Mouse (Mus musculus) v-Abl transformed pro-B cells (cell line): ENCODE data around the gene Fzd4.

Source experiments
- in situ Hi-C, 2 experiments: fragments of 400-800 bp; cut with MboI; formaldehyde crosslinking; loops; one replicate each; pipeline ENCODE4 v1.15.1; 2025; ENCODE audit not compliant: unreplicated experiment in 2 of 2

The Fzd4 gene

DNA sequence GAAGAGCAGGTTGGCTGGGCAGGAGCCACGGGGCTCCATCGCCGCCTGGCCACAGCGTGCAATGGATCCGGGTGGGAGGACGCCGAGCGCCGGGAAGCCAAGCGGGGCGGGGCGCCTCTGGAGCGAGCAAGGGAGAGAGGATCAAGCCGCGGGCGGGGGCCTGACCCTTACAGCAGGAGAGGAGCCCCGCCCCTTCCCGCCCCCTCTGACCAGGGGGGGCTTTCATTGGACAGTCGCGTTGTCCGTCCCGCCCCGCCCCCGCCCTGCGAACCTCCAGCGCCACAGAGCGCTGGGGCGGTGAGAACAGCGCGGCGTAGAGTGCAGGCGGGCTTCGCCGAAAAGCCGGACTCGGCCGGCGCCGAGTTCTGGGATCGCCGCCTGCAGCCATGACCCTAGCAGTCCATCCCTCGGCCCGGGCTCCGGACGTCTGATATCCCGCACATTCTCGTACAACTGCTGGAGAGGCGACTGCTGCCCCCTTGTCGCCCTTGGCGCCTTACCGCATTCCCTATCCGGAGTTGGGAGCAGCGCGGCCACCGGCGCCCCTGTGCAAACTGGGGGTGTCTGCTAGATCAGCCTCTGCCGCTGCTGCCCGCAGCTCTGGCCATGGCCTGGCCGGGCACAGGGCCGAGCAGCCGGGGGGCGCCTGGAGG lies at the start of gene Fzd4, which contains the start of gene Tmem135:
Gene Fzd4 (plus strand): TSS at position 275 of the 653 bp plus-strand sequence.
Gene Tmem135 (minus strand): TSS at position 142 of the 653 bp plus-strand sequence.
- in situ Hi-C loops = loop anchor here (25.0 kb wide), 3 partner anchors 867 to 1317 kb away; no protein-coding TSS in a partner anchor

DNA sequence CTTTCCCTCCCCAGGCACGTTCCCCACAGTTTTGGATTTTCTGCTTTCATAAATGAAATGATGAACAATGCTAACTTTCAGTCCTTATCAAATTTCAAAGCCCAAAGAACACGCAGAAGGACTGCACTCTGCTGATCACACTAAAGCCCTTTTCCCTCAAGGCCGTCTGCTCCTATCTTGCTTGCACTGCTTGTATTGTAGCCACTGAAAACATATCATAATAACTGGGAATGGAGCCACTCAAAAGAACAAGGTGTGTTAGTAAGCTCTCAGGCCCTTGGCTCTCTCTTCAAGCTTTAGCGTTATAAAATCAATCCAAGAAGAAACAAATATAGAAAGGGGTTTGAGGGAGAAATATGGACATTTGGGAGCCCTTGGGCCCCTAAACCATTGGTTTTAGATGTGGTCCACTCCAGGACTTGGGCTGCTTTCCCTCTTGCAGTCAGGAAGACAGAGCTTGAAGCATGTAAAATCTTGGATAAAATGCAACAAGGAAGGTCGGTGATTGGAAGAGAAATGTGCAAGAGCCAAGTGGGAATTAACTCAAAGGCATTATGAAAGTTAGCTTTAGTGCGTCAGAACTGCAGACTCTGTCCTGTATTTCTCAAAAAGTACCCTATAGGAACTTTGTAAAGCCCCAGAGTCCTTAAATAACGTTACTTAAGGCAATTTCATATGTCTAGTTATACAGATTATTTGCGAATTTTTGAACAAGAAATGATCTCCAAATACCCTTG lies 48.5 kb upstream of the Fzd4 start:
- in situ Hi-C loops = no loop called here

DNA sequence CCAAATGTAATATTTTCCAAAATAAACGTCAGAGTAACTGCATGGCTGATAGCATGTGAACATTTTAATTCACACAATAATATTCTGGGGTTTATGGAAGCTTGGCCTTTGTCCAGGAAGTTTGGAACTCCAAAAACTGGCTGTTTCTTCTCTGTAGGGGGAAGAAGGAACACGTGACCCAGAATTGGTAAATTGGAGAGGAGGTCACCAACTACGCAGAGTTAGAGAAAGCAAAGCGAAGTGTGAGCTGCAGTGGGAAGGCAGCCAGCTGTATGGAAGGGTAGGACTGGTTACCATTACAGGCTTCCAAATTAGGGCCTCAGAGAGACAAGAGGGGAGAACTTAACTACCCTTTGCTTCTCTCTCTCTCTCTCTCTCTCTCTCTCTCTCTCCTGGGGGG lies 47.8 kb upstream of the Fzd4 start:
- in situ Hi-C loops = no loop called here

DNA sequence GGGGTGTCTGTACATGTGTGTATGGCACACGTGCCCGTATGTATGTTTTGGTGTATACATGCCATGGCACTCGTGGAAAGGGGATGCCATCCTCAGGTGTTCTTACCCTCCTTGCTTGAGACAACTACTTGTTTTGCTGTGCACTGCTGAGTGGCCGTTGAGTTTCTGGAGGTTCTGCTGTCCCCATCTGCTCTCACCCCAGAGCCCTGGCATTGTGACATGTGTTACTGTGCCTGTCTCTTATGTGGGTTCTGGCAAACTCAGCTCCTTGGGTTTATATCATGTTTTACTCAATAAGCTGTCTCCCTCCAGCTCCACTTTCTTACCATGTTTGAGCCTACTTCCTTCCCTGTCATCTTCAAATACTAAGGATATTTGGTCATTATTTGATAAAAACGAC lies 40.2 kb upstream of the Fzd4 start:
- in situ Hi-C loops = loop anchor here (10.0 kb wide), 1 partner anchor 199 kb away; no protein-coding TSS in a partner anchor

DNA sequence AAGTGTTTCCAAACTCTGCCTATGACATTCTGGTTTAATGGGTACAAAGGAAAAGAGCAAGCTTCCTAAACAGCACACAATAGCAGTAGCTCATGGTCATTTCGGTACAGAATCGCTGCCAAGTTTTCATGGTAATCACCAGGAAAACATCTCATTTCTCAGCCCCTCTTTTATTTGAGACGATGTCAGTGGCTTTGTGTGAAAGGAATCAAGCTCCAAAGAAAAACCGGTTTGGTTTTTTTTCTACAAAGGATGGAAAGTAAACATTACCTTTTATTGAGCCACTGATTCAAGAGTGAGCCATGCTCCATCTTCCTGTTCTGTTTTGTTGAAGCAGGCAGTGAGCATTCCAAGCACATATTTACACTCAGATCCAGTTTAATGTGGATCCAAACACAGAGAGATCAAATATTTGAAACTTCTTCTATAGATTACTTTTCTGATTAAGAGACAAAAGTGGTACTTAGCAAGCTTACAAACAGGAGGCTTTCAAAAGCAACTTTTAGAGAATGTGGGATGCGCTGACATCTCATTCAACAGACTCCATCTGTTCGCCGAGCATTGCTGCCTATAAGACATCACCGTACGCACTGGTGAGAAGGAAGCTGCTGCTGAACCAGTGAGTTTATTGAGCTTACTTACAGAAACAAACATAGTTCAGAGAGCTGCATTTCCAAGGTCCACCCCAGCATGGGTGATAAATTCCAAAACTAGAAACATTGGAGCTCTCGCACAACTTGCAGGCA lies 38.8 kb upstream of the Fzd4 start:
- in situ Hi-C loops = loop anchor here (10.0 kb wide), 1 partner anchor 201 kb away; no protein-coding TSS in a partner anchor

DNA sequence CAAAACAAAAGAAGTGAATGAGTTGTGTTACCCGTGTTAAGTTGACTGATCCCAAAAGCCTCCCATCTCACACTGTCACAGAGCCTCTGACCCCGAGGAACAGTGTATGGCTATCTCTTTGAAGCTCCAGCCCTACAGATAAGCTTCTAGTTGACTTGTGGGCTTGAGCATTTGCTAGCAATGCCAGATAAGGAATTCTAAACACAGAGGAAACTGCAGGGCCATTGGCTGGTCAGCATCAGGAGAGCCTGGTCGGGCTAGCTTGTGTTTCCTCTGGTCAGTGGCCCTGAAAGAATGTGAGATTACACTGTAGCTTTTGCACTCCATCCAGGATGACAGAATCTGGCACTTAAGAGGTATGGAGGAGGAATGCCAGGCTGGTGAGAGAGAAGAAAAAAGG lies 36.5 kb upstream of the Fzd4 start:
- in situ Hi-C loops = loop anchor here (10.0 kb wide), 1 partner anchor 203 kb away; no protein-coding TSS in a partner anchor

DNA sequence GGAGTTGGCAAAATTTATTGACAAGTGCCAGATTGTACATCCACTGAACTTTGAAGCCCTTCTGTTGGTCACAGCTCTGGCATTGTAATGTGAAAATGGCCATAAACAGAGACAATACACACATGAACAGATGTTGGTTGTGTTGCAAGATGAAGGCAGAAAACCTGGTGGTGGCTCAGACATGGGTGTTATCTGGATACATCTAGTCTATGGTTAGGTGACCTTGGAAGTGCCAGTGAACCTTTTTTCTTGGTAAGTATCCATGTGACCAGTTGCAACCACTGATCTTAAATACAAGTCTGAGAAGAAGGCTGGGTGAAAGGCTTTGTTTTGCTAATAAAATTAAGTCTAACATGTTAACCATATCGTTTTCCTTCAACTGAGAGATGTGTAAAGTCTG lies 34.1 kb upstream of the Fzd4 start:
- in situ Hi-C loops = no loop called here

DNA sequence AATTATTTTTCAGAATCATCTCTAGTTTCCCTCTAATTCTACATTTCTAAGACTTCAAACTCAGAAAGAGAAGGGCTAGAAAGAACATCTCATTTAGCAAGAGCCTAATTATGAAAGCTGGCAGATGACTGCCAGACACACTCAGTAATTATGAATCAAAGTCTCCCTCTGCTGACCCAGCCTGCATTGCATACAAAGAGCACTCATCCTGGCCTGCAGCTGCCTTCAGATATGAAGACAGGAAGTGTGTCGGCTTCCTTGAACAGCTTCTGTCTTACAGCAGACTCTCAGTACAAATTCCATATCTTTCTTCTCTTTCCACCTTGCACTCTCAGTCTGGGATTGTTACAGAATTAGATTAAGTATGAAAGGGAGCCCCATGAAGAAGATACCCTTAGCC lies 33.2 kb upstream of the Fzd4 start:
- in situ Hi-C loops = no loop called here

DNA sequence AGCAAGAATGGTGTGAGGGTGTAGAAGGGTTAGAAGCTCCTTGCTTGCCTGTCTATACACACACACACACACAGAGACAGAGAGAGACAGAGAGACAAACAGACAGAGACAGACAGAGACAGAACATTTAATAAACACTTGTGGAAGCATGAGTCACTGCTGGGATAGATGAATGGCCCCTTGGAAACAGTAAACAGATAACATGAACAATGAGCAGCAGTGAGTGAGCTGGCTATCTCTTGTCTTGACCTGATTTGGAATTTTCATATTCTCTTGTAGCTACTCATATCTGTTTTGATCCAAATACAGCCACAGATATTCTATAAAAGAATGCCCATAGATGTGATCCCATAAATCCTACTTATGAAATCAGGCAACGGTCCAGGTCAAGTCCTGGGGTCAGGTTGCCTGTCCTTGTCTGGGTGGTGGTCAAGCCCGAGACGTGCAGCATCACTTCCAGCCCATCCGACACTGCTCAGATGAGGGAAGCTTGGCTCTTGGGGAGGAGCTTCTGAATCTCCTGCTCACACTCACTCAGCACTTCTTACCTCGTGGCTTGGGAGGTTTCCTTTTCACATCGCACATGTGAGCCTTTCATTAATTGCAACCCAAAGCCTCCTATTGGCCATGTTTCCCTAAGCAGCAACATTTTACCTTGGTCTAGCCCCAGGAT lies 32.4 kb upstream of the Fzd4 start:
- in situ Hi-C loops = no loop called here

DNA sequence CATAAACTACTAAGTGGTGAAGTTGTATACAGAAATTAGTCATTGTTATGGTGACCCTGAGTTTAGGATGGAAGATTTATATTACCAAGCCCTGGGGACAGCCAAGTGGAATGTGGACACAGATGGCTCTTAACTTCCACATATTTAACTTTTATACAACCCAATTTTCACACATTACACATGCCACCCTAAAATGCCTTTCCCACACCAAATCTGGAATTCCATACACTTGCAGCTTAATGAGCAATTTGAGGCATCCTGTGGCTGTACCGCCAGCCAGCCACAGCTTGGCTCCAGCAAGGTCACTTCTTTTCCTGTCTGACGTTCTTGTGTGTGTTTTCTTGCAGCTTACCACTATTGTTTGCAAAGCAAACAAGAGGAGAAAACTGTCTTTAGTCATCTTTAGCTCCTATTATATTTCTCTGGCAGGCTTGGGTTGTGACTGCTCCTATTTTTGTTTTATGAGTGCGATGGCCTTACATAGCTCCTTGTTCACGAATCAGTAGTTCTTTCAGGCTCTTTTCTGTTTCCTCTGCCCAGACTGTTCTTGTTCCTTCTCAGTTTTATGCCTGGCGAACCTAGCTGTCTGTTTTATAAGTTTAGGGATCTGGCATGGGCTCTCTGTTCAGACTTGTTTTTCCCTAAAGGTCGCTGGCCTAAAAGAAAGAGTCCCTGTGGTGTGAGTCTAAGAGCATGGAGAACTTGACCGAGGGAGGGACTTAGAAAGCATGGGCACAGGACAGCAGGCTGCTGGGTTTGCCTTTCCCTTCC lies 23.0 kb upstream of the Fzd4 start:
- in situ Hi-C loops = no loop called here

DNA sequence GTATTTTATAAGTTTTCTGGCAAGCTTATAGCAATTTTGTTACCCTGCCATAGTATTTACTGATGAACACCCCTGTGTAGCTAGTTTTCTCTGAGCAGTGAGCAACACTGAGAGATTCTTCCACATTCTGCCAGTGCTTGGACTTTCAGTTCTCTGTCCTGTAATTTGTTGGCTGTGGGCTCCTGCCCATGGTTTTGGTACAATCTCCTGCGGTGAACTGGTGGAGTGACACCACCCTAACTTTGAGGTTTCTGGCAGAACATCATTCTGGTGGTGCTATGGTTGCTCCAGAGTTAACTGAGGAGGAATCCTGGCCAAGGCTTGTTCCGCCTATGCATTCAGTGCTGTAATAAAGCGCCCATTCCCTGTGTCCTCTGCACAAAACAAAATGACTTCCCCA lies 21.3 kb upstream of the Fzd4 start:
- in situ Hi-C loops = no loop called here

DNA sequence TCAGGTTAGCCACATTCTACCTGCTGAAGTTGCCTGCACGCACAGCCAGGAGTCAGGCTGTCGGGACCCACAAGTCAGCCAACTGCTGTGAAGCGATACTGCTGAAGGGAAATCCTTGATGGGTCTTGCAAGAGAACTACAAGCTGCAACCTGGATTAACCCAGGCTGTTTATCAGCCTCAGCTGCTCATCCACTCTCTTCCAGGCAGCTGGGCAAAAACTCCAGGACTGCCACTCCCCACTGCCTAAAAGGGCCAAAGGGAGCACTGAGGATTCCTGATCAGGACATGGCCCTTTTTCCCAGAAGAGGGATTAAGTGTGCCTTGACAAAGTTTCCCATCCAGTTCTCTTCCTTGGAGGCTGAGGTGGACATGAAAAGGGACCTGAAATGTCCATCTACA lies 15.2 kb upstream of the Fzd4 start:
- in situ Hi-C loops = no loop called here

DNA sequence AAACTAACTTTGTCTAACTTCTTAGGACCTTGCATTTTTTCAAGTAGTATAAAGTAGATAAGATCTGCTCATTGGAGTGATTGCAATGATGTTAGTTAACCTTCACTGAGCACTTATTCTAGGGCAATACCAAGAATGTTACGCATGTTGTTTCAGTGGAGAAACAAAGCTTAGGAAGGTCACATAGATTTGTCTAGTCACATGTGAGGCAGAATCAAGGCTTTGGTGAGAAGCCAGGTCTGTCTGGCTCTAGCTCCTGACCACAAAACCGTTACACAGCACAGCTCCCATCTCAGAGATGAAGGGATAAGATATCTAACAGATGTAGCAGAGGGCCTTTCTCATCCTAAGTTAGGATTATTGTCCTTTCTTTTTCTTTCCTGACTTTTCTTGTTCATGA lies 13.5 kb upstream of the Fzd4 start:
- in situ Hi-C loops = loop anchor here in 1 of 2 experiments (10.0 kb wide), 1 partner anchor 226 kb away; no protein-coding TSS in a partner anchor

DNA sequence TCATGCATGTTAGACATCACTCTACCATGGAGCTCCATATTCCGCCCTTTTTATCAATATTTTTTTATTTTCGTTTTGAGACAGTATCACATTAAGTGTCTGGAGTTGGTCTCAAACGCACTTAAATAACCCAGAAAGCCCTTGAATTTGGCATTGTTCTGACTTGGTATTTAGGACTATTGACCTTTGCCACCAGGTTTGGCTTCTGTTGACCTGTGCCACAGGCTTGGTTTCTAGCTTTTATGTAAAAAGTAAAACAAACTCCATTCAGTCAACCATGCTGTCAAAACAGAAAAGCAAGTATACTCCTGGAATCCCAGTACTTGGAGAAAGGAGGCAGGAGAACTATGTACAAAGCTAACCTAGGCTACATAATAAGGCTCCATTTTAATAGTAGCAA lies 12.9 kb upstream of the Fzd4 start:
- in situ Hi-C loops = loop anchor here in 1 of 2 experiments (10.0 kb wide), 1 partner anchor 226 kb away; no protein-coding TSS in a partner anchor

DNA sequence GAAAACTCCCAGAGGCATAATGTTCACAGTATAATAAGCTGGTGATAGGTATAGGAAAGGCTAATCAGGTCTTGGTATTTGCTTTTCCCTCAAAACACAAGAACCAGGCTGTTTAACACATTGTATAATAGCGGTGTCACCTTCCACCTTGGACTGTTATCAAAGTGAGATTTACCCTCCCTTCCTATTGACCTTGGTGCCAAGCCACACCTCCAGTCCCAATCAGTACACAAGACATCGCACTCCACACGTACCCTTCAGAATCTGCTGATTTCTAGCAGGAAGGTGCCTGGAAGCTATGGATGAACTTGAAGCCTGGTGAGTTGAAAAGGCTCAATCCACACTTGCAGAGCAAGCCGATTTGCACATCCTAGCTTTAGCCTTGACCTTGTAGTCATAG lies 12.3 kb upstream of the Fzd4 start:
- in situ Hi-C loops = loop anchor here in 1 of 2 experiments (10.0 kb wide), 1 partner anchor 227 kb away; no protein-coding TSS in a partner anchor

DNA sequence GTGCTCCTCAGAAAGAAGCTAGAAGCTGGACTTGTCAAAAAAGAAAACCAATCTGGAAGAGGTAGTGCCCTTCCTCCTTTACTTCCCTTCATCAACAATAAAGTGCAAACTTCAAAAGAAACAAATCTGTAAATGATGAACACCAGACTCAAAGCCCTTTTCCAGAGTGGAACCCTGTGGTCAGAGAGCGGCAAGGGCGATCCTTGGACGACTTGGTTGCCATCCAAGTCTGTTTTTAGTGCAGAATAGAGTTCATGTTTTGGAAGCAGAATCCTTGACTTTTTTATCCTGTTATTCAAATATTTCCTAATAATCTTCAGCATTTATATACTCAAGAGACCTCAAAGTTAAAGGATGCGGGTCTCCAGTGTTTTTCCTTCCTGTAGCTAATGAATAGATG lies 11.8 kb upstream of the Fzd4 start:
- in situ Hi-C loops = loop anchor here in 1 of 2 experiments (10.0 kb wide), 1 partner anchor 228 kb away; no protein-coding TSS in a partner anchor

DNA sequence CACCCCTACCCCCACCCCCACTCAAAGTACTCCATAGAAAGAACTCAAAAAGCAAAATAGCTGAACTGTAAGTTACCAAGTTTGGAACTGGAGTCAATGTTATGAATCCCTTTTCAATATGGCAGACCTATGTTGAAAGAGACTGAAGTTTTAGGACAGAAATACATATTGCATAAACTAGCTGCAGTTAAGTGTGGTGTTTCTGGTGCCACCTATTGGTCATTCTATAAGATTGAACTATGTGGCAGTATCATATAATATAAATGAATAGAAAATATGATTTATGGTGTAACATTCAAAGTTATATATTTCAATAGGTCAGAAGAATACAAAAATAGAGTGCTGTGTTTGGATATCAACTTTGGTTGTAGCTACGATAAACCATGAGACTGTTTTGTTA lies 11.3 kb upstream of the Fzd4 start:
- in situ Hi-C loops = loop anchor here in 1 of 2 experiments (10.0 kb wide), 1 partner anchor 228 kb away; no protein-coding TSS in a partner anchor

DNA sequence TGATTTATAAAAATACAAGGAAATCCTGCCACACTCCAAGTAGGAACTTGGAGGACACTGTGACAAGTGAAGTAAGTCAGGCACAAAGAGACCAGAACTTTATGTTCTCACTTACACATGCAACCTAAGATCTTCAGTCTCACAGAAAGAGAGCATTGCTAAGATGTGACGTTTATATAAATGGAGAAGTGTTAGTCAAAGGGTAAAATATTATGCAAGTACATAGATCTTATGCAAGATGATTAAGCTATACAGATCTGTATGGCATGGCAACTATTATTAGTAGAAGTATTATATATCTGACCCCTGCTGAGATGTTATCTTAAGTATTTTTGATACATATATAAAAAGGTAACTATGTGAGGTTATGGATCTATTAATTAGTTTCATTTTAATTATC lies 8.8 kb upstream of the Fzd4 start:
- in situ Hi-C loops = loop anchor here in 1 of 2 experiments (10.0 kb wide), 1 partner anchor 231 kb away; no protein-coding TSS in a partner anchor

DNA sequence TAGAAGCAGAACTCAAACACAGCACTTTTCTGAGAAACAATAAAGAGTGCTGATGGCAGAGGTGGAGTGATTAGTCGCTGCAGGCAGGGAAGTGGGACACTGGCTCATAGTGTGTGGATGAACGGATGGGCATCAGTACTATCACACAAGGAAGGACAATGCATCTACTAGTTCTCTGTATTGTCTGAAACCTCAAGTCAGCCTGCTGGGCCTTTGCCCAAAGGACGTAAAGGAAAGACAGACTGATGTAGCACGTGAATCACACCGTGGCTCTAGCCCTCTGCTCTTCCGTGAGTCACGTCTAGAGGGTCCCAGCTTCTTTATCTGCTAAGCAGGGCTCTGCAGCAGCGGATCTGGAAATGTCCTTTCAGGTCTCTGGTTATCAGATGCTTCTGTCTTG lies 7.8 kb upstream of the Fzd4 start:
- in situ Hi-C loops = loop anchor here in 1 of 2 experiments (10.0 kb wide), 1 partner anchor 232 kb away; no protein-coding TSS in a partner anchor
